In the genomic region with DNA sequence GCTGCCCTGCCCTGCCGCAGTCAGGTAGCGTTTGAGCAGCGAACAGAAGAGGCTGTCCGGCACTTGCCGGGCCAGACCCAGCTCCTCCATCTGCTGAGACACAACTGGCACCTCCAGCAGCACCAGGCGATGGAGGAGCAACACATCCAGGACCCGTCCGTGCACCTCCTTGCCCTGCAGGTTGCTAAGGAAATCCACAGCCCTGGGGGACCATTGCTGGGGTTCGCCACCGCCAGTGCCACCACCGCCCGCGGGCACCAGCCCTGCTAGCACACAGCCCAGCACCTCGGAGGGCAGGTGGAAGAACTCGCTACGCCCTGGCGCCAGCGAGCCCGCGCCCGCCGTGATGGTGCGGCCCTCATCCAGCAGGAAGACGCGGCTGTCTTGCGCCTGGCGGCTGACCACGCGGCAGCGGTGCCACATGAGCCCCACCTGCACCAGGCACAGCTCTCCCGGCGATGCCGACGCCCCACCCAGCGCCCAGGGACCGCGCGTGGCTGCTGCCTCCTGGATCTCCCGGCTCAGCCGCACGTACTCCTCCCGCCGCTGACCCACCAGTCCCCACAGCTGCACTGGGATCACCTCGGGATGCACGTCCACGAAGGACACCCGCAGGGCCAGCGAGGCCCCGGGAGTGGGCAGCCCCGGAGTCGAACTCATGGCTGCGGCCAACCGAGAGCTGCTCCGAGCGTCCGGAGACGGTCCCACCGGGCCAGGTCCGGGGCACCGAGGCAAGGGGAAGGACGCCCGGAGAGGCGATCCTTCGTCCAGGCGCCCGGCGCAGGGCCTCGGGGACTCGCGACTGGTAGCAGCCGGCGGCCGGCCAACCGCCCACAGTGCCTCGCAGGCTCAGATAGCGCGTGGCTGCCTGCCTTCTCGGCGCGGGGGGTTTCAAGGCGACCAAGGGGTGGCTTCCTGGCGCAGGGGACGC, we compare ENCODE assay signal across 9 mouse cellular contexts. TPM values are rescaled to one million over a fixed set of nuclear protein-coding genes. Genes with fewer than 3 reads are reported as not detected.
DNase-seq lines count a peak whose midpoint lies in the region; ATAC-seq and TF ChIP-seq lines count a peak whose summit lies in the region.
"Had no signal": no experiment of that assay in that cellular context is flagged by ENCODE, and none has a peak within 500 bp of the region (broad histone marks: within the 10 kb centered on the region; RNA-seq: fewer than 3 reads in every experiment).

Gene Tdrd6, minus strand, starts transcription at position 804 of the 931 bp plus-strand sequence.

- peak; percentile 18 for DNase-seq in gastrocnemius, postnatal 10 days
- no peak for DNase-seq in gastrocnemius, adult 18-20 months (ENCODE audit: low spot score)
- DNase-seq in right cerebral cortex, postnatal 14 days: peak; percentile 23
- no peak for DNase-seq in right cerebral cortex, adult 18-20 months
- no peak for DNase-seq in heart, postnatal 0 days (ENCODE audit: low spot score)
- DNase-seq in liver, postnatal 0 days: peak; percentile 22
- DNase-seq in testis, postnatal 10 days (ENCODE audit: low spot score): peak; percentile 47
- no peak for DNase-seq in thymus, adult 2 months

- no peak within 1 kb of the TSS for H3K27ac ChIP-seq in heart, postnatal 0 days (ENCODE audit: low read depth)
- H3K27ac ChIP-seq in liver, postnatal 0 days (ENCODE audit: low read depth): no peak within 1 kb of the TSS
- H3K27ac ChIP-seq in thymus, adult 2 months (ENCODE audit: control insufficient read depth, insufficient read depth, low read length): no peak within 1 kb of the TSS

- 0 out of 2 replicates have a peak within 1 kb of the TSS, but pooled peaks have one; percentile 3 for H3K9ac ChIP-seq in heart, postnatal 0 days (replicated peaks; ENCODE audit: low read depth, low read length)
- no peak within 1 kb of the TSS for H3K9ac ChIP-seq in liver, postnatal 0 days (replicated peaks)

- H3K36me3 ChIP-seq in heart, postnatal 0 days (replicated peaks; ENCODE audit: control insufficient read depth, insufficient read depth, low read length): no peaks in the 10 kb centered on the region
- no peaks in the 10 kb centered on the region for H3K36me3 ChIP-seq in liver, postnatal 0 days (replicated peaks; ENCODE audit: insufficient read depth, low read length)
- H3K36me3 ChIP-seq in thymus, adult 2 months (ENCODE audit: control insufficient read depth, insufficient read depth, low read length): no peaks in the 10 kb centered on the region

- H3K9me3 ChIP-seq in heart, postnatal 0 days (replicated peaks; ENCODE audit: control insufficient read depth, low read length): no peaks in the 10 kb centered on the region
- H3K9me3 ChIP-seq in liver, postnatal 0 days (ENCODE audit: low read length): no peaks in the 10 kb centered on the region

- peaks cover 8% of the 10 kb centered on the region; the same call in 1 of the 2 replicates for H3K4me1 ChIP-seq in heart, postnatal 0 days (ENCODE audit: control insufficient read depth, insufficient read depth)
- peaks cover 10% of the 10 kb centered on the region for H3K4me1 ChIP-seq in liver, postnatal 0 days (ENCODE audit: insufficient read depth)
- H3K4me1 ChIP-seq in thymus, adult 2 months (replicated peaks; ENCODE audit: control insufficient read depth, insufficient read depth, low read length): no peaks in the 10 kb centered on the region

- ATAC-seq in heart, postnatal 0 days (ENCODE audit: insufficient read depth, low read depth): peak; percentile 30; the same call in 1 of the 2 replicates
- ATAC-seq in liver, postnatal 0 days: no peak

- peaks cover 48% of the 10 kb centered on the region for H3K27me3 ChIP-seq in heart, postnatal 0 days (ENCODE audit: control insufficient read depth, insufficient read depth, low read length)
- H3K27me3 ChIP-seq in liver, postnatal 0 days (ENCODE audit: insufficient read depth, low read length): peaks cover 37% of the 10 kb centered on the region
- H3K27me3 ChIP-seq in thymus, adult 2 months (ENCODE audit: control insufficient read depth, insufficient read depth, low read length): peaks cover 10% of the 10 kb centered on the region; the same call in 1 of the 2 replicates

- peak within 1 kb of the TSS; percentile 58 for H3K4me2 ChIP-seq in heart, postnatal 0 days (ENCODE audit: low read depth, low read length)
- peak within 1 kb of the TSS; percentile 44 for H3K4me2 ChIP-seq in liver, postnatal 0 days (ENCODE audit: low read depth, low read length)

- no peak for TF ChIP-seq EP300 in heart, postnatal 0 days (IDR thresholded peaks at IDR 0.05; ENCODE audit: low read depth)
- no peak for TF ChIP-seq EP300 in liver, postnatal 0 days (IDR thresholded peaks at IDR 0.05; ENCODE audit: low read depth)

- peak within 1 kb of the TSS; percentile 39 for H3K4me3 ChIP-seq in heart, postnatal 0 days (ENCODE audit: low read depth, low read length)
- H3K4me3 ChIP-seq in liver, postnatal 0 days (ENCODE audit: low read depth, low read length): peak within 1 kb of the TSS; percentile 26
- H3K4me3 ChIP-seq in thymus, adult 2 months (ENCODE audit: control insufficient read depth, insufficient read depth, low read length): no peak within 1 kb of the TSS

- no peak for TF ChIP-seq CTCF in heart, postnatal 0 days (IDR thresholded peaks at IDR 0.05; ENCODE audit: low read depth)
- TF ChIP-seq CTCF in liver, postnatal 0 days (IDR thresholded peaks at IDR 0.05; ENCODE audit: low read depth): no peak
- TF ChIP-seq CTCF in thymus, adult 2 months (IDR thresholded peaks at IDR 0.05; ENCODE audit: borderline replicate concordance, control insufficient read depth, extremely low read depth, insufficient read depth, low read length, poor library complexity): no peak

- 6% methylated on average over 75 of the region's 83 CpGs for WGBS in heart, postnatal 0 days
- WGBS in liver, postnatal 0 days (ENCODE audit: insufficient replicate concordance): 8% methylated on average over 77 of the region's 83 CpGs
- whole genome bisulfite sequencing in thymus, adult 2 months: 10% methylated on average over 83 of the region's 83 CpGs

- no peak for TF ChIP-seq POLR2A in thymus, adult 2 months (IDR thresholded peaks at IDR 0.05; ENCODE audit: control insufficient read depth, extremely low read depth, insufficient read depth, low read length, poor library complexity)

RNA-seq across cellular contexts. Expression of gene Tdrd6, which starts in this region (rescaled TPM):
- under 1 TPM; 0.07 to 0.09 TPM for total RNA-seq in gastrocnemius, postnatal 10 days (2021)
- total RNA-seq in gastrocnemius, adult 18-20 months (2021): under 1 TPM in 1 of 2 experiments, not detected in 1; 0.02 TPM
- not detected in 2 replicates for total RNA-seq in heart, postnatal 0 days (2014; rRNA removed; ENCODE audit: low replicate concordance)
- polyA plus RNA-seq in heart, postnatal 0 days (2015; fragmentation: Nextera tagmentation; extraction: Ambion mirVana): 0.11 TPM in 1 of 2 replicates, not detected in the other
- polyA plus RNA-seq in liver, postnatal 0 days (2015; fragmentation: Nextera tagmentation; extraction: Ambion mirVana): not detected in 2 replicates
- polyA plus RNA-seq in thymus, adult 2 months (2012; rRNA removed): 0.01 TPM in 1 of 2 replicates, not detected in the other
- total RNA-seq: MEL had no signal

Comparison
In these comparisons a context has a peak if more than half of its experiments do, and no peak if none do; other contexts are left out.
1. DNase-seq: peak in right cerebral cortex, postnatal 14 days (single experiment) and testis, postnatal 10 days (single experiment); none in gastrocnemius, adult 18-20 months (single experiment), right cerebral cortex, adult 18-20 months (single experiment), heart, postnatal 0 days (single experiment) and thymus, adult 2 months (single experiment).
2. Peak in DNase-seq in gastrocnemius, postnatal 10 days; RNA of the gene not detected or under 1 TPM.
3. Peak in ATAC-seq, H3K4me3 ChIP-seq, H3K9ac ChIP-seq and H3K4me2 ChIP-seq in heart, postnatal 0 days; RNA of the gene not detected or under 1 TPM.
4. Peak in DNase-seq, H3K4me3 ChIP-seq and H3K4me2 ChIP-seq in liver, postnatal 0 days; RNA of the gene not detected or under 1 TPM.